Mouse (Mus musculus) intestine, embryonic 14.5 days (tissue): ENCODE results near the gene Myo1e. TPM values are rescaled to one million over a fixed set of nuclear protein-coding genes. Genes with fewer than 3 reads are reported as not detected.

Source experiments
- ATAC-seq: fragments of 200-750 bp; cut with Nextera tagmentation; replicated peaks from 2 replicates; pipeline ENCODE4 v1.8.0; 2017; ENCODE audit warnings: low read depth, moderate number of reproducible peaks, moderate TSS enrichment, moderate library complexity; ENCODE audit not compliant: low FRiP score, low TSS enrichment
- DNase-seq: peaks from one replicate; pipeline ENCODE4 v3.0.0-alpha.2; 2018; ENCODE audit warnings: low spot score
- H3K27ac ChIP-seq: fragments of 300-500 bp; sonication (generic); 2 replicates; pipeline ENCODE4 v1.5.1; 2014; ENCODE audit warnings: low read depth, mild to moderate bottlenecking, control low read depth
- H3K27me3 ChIP-seq: fragments of 300-500 bp; sonication (generic); replicated peaks from 2 replicates; pipeline ENCODE4 v1.6.1; 2014; ENCODE audit warnings: low read length, control low read depth; ENCODE audit not compliant: control insufficient read depth, insufficient read depth
- H3K36me3 ChIP-seq: fragments of 300-500 bp; sonication (generic); 2 replicates; pipeline ENCODE4 v1.6.1; 2014; ENCODE audit warnings: low read length, control low read depth; ENCODE audit not compliant: control insufficient read depth, insufficient read depth
- H3K4me1 ChIP-seq: fragments of 300-500 bp; sonication (generic); replicated peaks from 2 replicates; pipeline ENCODE4 v1.6.1; 2014; ENCODE audit warnings: low read length, control low read depth, mixed read lengths; ENCODE audit not compliant: control insufficient read depth, insufficient read depth
- H3K4me2 ChIP-seq: fragments of 300-500 bp; sonication (generic); 2 replicates; pipeline ENCODE4 v1.6.1; 2014; ENCODE audit warnings: low read length
- H3K4me3 ChIP-seq: fragments of 300-500 bp; sonication (generic); 2 replicates; pipeline ENCODE4 v1.5.1; 2014; ENCODE audit warnings: low read depth, low read length, control low read depth, mixed read lengths
- H3K9ac ChIP-seq: fragments of 300-500 bp; sonication (generic); 2 replicates; pipeline ENCODE4 v1.6.1; 2014; ENCODE audit warnings: mild to moderate bottlenecking, low read length
- H3K9me3 ChIP-seq: fragments of 300-500 bp; sonication (generic); 2 replicates; pipeline ENCODE4 v1.6.1; 2016; ENCODE audit warnings: low read length, control low read depth; ENCODE audit not compliant: control insufficient read depth
- WGBS: fragments of 180-500 bp; shearing (Covaris S2); extraction: QIAGEN DNeasy Blood & Tissue Kit; methylation state at CpG from one replicate; pipeline ENCODE4 v1.1.7; 2014; 5-methylcytosine and 5-hydroxymethylcytosine counted together
- polyA plus RNA-seq: library from polyadenylated mRNA; unstranded; fragments of >200 nt; fragmentation: Nextera tagmentation; extraction: Ambion mirVana; gene quantifications from 2 replicates; pipeline ENCODE4 v1.2.1, GENCODE M21; 2014

The Myo1e gene
- polyA plus RNA-seq, 1 experiment from 2014 or later: 17.0 TPM

DNA sequence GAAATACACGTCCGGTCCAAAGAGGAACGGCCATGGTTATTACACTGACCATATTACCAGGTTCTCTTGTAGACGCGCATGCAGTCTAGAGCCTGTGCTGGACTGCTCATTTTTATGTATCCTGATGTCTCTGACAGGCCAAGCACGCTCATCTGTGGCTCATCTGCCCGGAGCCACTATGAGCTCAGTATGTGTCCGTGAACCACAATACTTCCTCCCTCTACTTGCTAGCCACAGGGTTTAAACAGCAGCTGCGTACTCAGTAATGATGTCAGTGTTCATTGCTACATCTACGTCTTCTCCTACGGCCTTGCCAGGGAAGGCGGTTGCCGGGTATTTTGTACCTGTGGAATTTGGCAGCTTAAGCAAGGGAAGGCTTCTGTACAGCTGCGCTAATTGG is 4.5 kb downstream of the Myo1e start:
- H3K4me1 ChIP-seq: peaks cover 12% of the 10 kb centered on the region; the same call in 1 of the 2 replicates
- no peak for ATAC-seq
- WGBS: 91% methylated on average over 14 of the region's 14 CpGs
- no peaks in the 10 kb centered on the region for H3K9me3 ChIP-seq
- no peak overlapping the region for H3K4me2 ChIP-seq
- H3K27ac ChIP-seq: no peak overlapping the region
- H3K4me3 ChIP-seq: no peak overlapping the region
- no peak for DNase-seq
- no peak overlapping the region for H3K9ac ChIP-seq
- no peaks in the 10 kb centered on the region for H3K36me3 ChIP-seq
- no peaks in the 10 kb centered on the region for H3K27me3 ChIP-seq

DNA sequence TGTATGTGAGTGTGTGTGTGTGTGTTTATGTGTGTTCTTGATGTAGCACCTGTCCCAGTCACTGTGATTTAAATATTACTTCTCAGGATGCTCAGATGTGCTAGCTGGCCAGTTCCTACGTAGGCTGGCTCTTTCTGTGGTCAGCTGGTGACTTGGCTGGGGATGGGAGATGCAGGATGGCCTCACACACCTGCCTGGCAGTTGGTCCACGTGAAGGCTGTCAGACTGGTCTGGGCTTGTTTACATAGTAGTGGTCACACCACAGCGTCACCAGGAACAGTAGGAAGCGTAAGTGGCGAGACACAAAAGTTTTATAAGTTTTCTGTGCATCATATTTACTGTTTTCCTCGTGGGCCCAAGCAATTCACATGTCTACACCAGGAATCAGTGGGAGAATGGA is 9.4 kb downstream of the Myo1e start:
- Histone ChIP-seq H3K27me3 (no peaks in the 10 kb centered on the region), H3K4me3 (no peak overlapping the region), H3K36me3 (no peaks in the 10 kb centered on the region), H3K4me1 (no peaks in the 10 kb centered on the region), H3K4me2 (no peak overlapping the region), H3K27ac (no peak overlapping the region), H3K9ac (no peak overlapping the region), H3K9me3 (no peaks in the 10 kb centered on the region)
- ATAC-seq: no peak
- 68% methylated on average over 6 of the region's 6 CpGs for WGBS
- DNase-seq: no peak

GRCm38 (mm10) chr9:70219295-70219931 is 12.3 kb downstream of the Myo1e start:
- 63% methylated on average over 6 of the region's 6 CpGs for WGBS
- H3K27ac ChIP-seq: no peak overlapping the region

GRCm38 (mm10) chr9:70220461-70221170 is 13.5 kb downstream of the Myo1e start:
- H3K4me2 ChIP-seq: no peak overlapping the region
- H3K9me3 ChIP-seq: no peaks in the 10 kb centered on the region
- no peak overlapping the region for H3K9ac ChIP-seq
- no peaks in the 10 kb centered on the region for H3K4me1 ChIP-seq
- no peak for ATAC-seq
- H3K36me3 ChIP-seq: no peaks in the 10 kb centered on the region
- no peaks in the 10 kb centered on the region for H3K27me3 ChIP-seq
- no peak overlapping the region for H3K4me3 ChIP-seq
- WGBS: 63% methylated on average over 7 of the region's 7 CpGs
- H3K27ac ChIP-seq: no peak overlapping the region
- DNase-seq: no peak

More at GRCm38 (mm10) chr9:70219295-70219931, 12.3 kb downstream of the Myo1e start:
- H3K36me3 ChIP-seq: no peaks in the 10 kb centered on the region
- no peak overlapping the region for H3K4me3 ChIP-seq
- DNase-seq (no peak), ATAC-seq (no peak)
- no peaks in the 10 kb centered on the region for H3K9me3 ChIP-seq
- H3K4me2 ChIP-seq: no peak overlapping the region
- H3K4me1 ChIP-seq: no peaks in the 10 kb centered on the region
- H3K27me3 ChIP-seq: no peaks in the 10 kb centered on the region
- H3K9ac ChIP-seq: no peak overlapping the region

DNA sequence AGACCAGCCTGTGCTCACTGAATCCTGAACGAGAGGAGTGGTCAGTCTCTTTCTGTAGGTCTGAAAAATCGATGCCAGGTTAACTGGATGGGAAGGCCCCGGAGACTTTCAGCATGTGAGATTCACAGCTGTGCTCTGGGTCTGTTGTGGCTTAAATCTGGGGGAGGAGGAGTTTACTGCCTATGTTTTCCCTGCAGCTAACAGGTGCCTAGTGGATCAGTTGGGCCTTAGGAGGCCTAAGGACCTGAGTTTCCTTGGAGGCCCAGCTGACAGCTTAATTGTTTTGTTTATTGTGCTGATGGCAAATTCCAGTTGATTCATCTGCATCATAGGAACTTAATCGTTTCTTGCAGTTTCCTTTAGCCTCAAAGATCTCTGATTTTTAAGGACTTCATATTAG is 16.0 kb downstream of the Myo1e start:
- Histone ChIP-seq H3K9ac (no peak overlapping the region), H3K27ac (no peak overlapping the region), H3K36me3 (no peaks in the 10 kb centered on the region), H3K4me1 (no peaks in the 10 kb centered on the region), H3K4me3 (no peak overlapping the region), H3K9me3 (no peaks in the 10 kb centered on the region), H3K27me3 (no peaks in the 10 kb centered on the region), H3K4me2 (no peak overlapping the region)
- DNase-seq (no peak), ATAC-seq (no peak)
- 76% methylated on average over 4 of the region's 4 CpGs for WGBS

GRCm38 (mm10) chr9:70224046-70224445 is 16.9 kb downstream of the Myo1e start:
- DNase-seq (no peak), ATAC-seq (no peak)
- no peak overlapping the region for H3K4me2 ChIP-seq
- 52% methylated on average over 4 of the region's 4 CpGs for WGBS
- H3K4me1 ChIP-seq: no peaks in the 10 kb centered on the region
- H3K4me3 ChIP-seq: no peak overlapping the region
- H3K9me3 ChIP-seq: no peaks in the 10 kb centered on the region
- H3K9ac ChIP-seq: no peak overlapping the region
- no peak overlapping the region for H3K27ac ChIP-seq
- no peaks in the 10 kb centered on the region for H3K27me3 ChIP-seq
- H3K36me3 ChIP-seq: no peaks in the 10 kb centered on the region

DNA sequence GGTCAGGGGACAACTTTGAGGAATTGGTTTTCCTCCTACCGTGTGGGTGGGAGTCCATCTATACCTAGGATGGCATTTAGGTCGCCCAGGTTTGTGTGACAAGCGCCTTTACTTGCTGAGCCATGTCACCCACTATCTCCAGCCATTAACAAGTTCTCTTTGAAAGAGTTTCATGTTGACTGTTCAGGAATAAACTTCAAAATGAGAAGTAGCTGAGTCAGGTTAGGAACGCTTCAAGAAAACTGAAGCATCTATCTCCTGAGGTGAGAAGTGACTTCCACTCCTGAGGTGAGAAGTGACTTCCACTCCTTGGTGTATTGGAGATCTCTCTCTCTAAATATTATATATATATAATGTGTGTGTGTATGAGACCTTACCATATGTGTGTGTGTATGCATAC is 19.2 kb downstream of the Myo1e start:
- Histone ChIP-seq H3K4me3 (no peak overlapping the region), H3K36me3 (no peaks in the 10 kb centered on the region), H3K27me3 (no peaks in the 10 kb centered on the region), H3K9me3 (no peaks in the 10 kb centered on the region), H3K4me1 (no peaks in the 10 kb centered on the region), H3K27ac (no peak overlapping the region), H3K9ac (no peak overlapping the region), H3K4me2 (no peak overlapping the region)
- DNase-seq (no peak), ATAC-seq (no peak)
- 92% methylated on average over 4 of the region's 4 CpGs for WGBS

- H3K27me3 ChIP-seq: no peaks in the 10 kb centered on the region
- no peak overlapping the region for H3K4me2 ChIP-seq
- DNase-seq: no peak
- no peaks in the 10 kb centered on the region for H3K4me1 ChIP-seq
- no peaks in the 10 kb centered on the region for H3K36me3 ChIP-seq
- H3K27ac ChIP-seq: no peak overlapping the region
- 53% methylated on average over 8 of the region's 8 CpGs for WGBS
- H3K4me3 ChIP-seq: no peak overlapping the region
- H3K9me3 ChIP-seq: no peaks in the 10 kb centered on the region
- ATAC-seq: peak; percentile 82
- H3K9ac ChIP-seq: no peak overlapping the region
These were observed 22.7 kb downstream of the Myo1e start for GRCm38 (mm10) chr9:70229823-70230222.
